23 mouse cellular contexts compared by ENCODE assay signal in the genomic region with DNA sequence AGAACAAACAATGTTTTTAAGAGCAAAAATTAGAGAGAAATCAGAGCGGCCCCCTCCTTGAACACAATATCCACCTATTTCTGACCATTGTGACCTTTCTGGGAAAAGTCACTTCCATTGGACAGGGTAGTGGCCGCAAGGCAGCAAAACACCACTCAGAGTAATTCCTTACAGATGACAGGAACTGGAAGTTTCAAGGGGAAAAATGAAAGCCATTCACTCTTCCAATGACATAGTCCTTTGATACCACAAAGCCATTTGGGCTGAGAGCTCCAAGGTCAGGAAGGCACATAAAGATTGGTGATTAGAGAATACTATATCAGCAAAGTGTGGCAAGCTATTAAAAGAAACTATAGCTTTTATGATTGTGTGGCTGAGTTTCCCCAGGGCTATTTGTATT.
DNase-seq lines count a peak whose midpoint lies in the region; ATAC-seq lines count a peak whose summit lies in the region.
"Had no signal": no experiment of that assay in that cellular context is flagged by ENCODE, and none has a peak within 500 bp of the region (broad histone marks: within the 10 kb centered on the region; RNA-seq: fewer than 3 reads in every experiment).

No protein-coding gene starts in this region.

- H3K4me1 ChIP-seq in embryonic facial prominence, embryonic 11.5 days (ENCODE audit: control insufficient read depth, insufficient read depth, low read length): no peaks in the 10 kb centered on the region
- H3K4me1 ChIP-seq in limb, embryonic 10.5 days: peaks cover 26% of the 10 kb centered on the region
- no peaks in the 10 kb centered on the region for H3K4me1 ChIP-seq in intestine, embryonic 15.5 days (replicated peaks)
- H3K4me1 ChIP-seq: embryonic facial prominence, embryonic 15.5 days; forebrain, embryonic 10.5 days; forebrain, embryonic 12.5 days had no signal

- no peak overlapping the region for H3K4me3 ChIP-seq in embryonic facial prominence, embryonic 11.5 days (ENCODE audit: low read depth, low read length)
- H3K4me3 ChIP-seq in limb, embryonic 10.5 days: no peak overlapping the region
- H3K4me3 ChIP-seq in intestine, embryonic 15.5 days (replicated peaks): no peak overlapping the region
- H3K4me3 ChIP-seq: embryonic facial prominence, embryonic 13.5 days; embryonic facial prominence, embryonic 15.5 days; erythroblast, embryonic 14.5 days; forebrain, embryonic 10.5 days; forebrain, embryonic 12.5 days had no signal

- H3K9ac ChIP-seq in embryonic facial prominence, embryonic 11.5 days (replicated peaks; ENCODE audit: low read length): no peak overlapping the region
- no peak overlapping the region for H3K9ac ChIP-seq in intestine, embryonic 15.5 days
- H3K9ac ChIP-seq: embryonic facial prominence, embryonic 13.5 days; embryonic facial prominence, embryonic 15.5 days; forebrain, embryonic 12.5 days had no signal

- no peak overlapping the region for H3K27ac ChIP-seq in embryonic facial prominence, embryonic 11.5 days (replicated peaks; ENCODE audit: low read depth, low read length)
- peak overlapping the region; percentile 12; the same call in 1 of the 2 replicates for H3K27ac ChIP-seq in limb, embryonic 10.5 days
- no peak overlapping the region for H3K27ac ChIP-seq in intestine, embryonic 15.5 days
- H3K27ac ChIP-seq: embryonic facial prominence, embryonic 13.5 days; embryonic facial prominence, embryonic 15.5 days; forebrain, embryonic 10.5 days; forebrain, embryonic 12.5 days had no signal

- no peaks in the 10 kb centered on the region for H3K27me3 ChIP-seq in embryonic facial prominence, embryonic 11.5 days (ENCODE audit: control insufficient read depth, insufficient read depth, low read length)
- H3K27me3 ChIP-seq in limb, embryonic 10.5 days (ENCODE audit: low read depth, poor library complexity, severe bottlenecking): no peaks in the 10 kb centered on the region
- no peaks in the 10 kb centered on the region for H3K27me3 ChIP-seq in intestine, embryonic 15.5 days (replicated peaks)
- H3K27me3 ChIP-seq: embryonic facial prominence, embryonic 13.5 days; embryonic facial prominence, embryonic 15.5 days; forebrain, embryonic 12.5 days had no signal

- H3K4me2 ChIP-seq in embryonic facial prominence, embryonic 11.5 days (ENCODE audit: low read depth, low read length): no peak overlapping the region
- no peak overlapping the region for H3K4me2 ChIP-seq in intestine, embryonic 15.5 days (replicated peaks)
- H3K4me2 ChIP-seq: embryonic facial prominence, embryonic 13.5 days; embryonic facial prominence, embryonic 15.5 days; forebrain, embryonic 12.5 days had no signal

- WGBS in embryonic facial prominence, embryonic 11.5 days: 35% methylated on average over 2 of the region's 2 CpGs
- WGBS in limb, embryonic 10.5 days: 19% methylated on average over 2 of the region's 2 CpGs
- WGBS in intestine, embryonic 15.5 days: 79% methylated on average over 2 of the region's 2 CpGs

- no peak for ATAC-seq in embryonic facial prominence, embryonic 11.5 days (replicated peaks; ENCODE audit: insufficient number of reproducible peaks, low FRiP score, low TSS enrichment, low read depth)
- ATAC-seq in intestine, embryonic 15.5 days: no peak
- ATAC-seq: forebrain, embryonic 14.5 days; forebrain, embryonic 16.5 days had no signal

- DNase-seq in embryo, embryonic 10.5 days (ENCODE audit: low spot score): peak; percentile 53
- DNase-seq in embryo, embryonic 11 days: peak; percentile 41
- DNase-seq in embryonic facial prominence, embryonic 11.5 days (ENCODE audit: low spot score): peak; percentile 76
- no peak for DNase-seq in limb, embryonic 10.5 days (ENCODE audit: low spot score)
- DNase-seq in yolk sac, embryonic 10.5 days (ENCODE audit: low spot score): no peak
- DNase-seq in kidney, adult 8-10 months: no peak
- DNase-seq: adrenal gland, adult 2 months; adrenal gland, postnatal 10 days; adrenal gland, postnatal 25 days; cerebellum, adult 11 months; cerebellum, adult 18-20 months; cerebellum, adult 8-10 months; cerebellum, adult 9-11 months; cerebellum, postnatal 14 days; cerebellum, postnatal 36 days had no signal

- no peaks in the 10 kb centered on the region for H3K9me3 ChIP-seq in embryonic facial prominence, embryonic 11.5 days (replicated peaks; ENCODE audit: control insufficient read depth, low read length)
- no peaks in the 10 kb centered on the region for H3K9me3 ChIP-seq in limb, embryonic 10.5 days (replicated peaks)
- no peaks in the 10 kb centered on the region for H3K9me3 ChIP-seq in intestine, embryonic 15.5 days
- H3K9me3 ChIP-seq: embryonic facial prominence, embryonic 13.5 days; embryonic facial prominence, embryonic 15.5 days; forebrain, embryonic 10.5 days; forebrain, embryonic 12.5 days had no signal

- H3K36me3 ChIP-seq in embryonic facial prominence, embryonic 11.5 days (replicated peaks; ENCODE audit: control insufficient read depth, insufficient read depth, low read depth, low read length): no peaks in the 10 kb centered on the region
- no peaks in the 10 kb centered on the region for H3K36me3 ChIP-seq in limb, embryonic 10.5 days
- no peaks in the 10 kb centered on the region for H3K36me3 ChIP-seq in intestine, embryonic 15.5 days
- H3K36me3 ChIP-seq: embryonic facial prominence, embryonic 13.5 days; embryonic facial prominence, embryonic 15.5 days; forebrain, embryonic 10.5 days; forebrain, embryonic 12.5 days had no signal

Comparison
In these comparisons a context has a peak if more than half of its experiments do, and no peak if none do; other contexts are left out.
1. DNase-seq: peak in embryo, embryonic 10.5 days (single experiment), embryo, embryonic 11 days (single experiment) and embryonic facial prominence, embryonic 11.5 days (single experiment); none in limb, embryonic 10.5 days (single experiment), yolk sac, embryonic 10.5 days (single experiment) and kidney, adult 8-10 months (0 of 2).